Mouse (Mus musculus): ENCODE measurements around the gene Ptprr. TPM values are rescaled to one million over a fixed set of nuclear protein-coding genes. Genes with fewer than 3 reads are reported as not detected.

The Ptprr gene
- polyA plus RNA-seq, 1 experiment from 2014 or later = 14.6 TPM

DNA sequence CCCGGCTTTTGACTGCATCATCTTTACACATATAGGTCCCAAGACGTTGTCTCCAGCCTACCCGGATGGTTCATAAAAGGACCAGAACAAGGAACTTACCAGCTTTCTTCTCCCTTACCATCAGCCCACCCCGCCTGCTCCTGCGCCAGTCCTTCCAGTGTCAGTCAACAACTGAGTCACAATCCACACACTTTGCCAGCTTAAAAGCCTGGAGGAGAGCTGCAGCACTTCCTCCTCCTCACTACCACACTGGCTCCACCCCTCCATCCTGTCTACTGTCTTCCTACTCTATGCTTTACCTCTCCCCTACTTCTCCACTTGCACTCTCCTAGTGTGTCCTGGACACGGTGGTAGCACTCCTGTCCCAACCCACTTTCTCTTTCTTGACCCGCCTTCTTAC, 80.5 kb downstream of the Ptprr start:
- Histone ChIP-seq H3K27ac (ENCODE audit: low read depth, low read length) (no peak overlapping the region), H3K4me3 (ENCODE audit: low read depth, low read length) (no peak overlapping the region), H3K4me2 (ENCODE audit: low read depth) (no peak overlapping the region), H3K27me3 (ENCODE audit: control insufficient read depth, insufficient read depth, low read length) (no peaks in the 10 kb centered on the region), H3K9ac (ENCODE audit: low read length) (no peak overlapping the region), H3K4me1 (ENCODE audit: control insufficient read depth, insufficient read depth, low read length) (no peaks in the 10 kb centered on the region), H3K36me3 (ENCODE audit: control insufficient read depth, insufficient read depth, low read length) (no peaks in the 10 kb centered on the region), H3K9me3 (ENCODE audit: control insufficient read depth, low read length) (no peaks in the 10 kb centered on the region)
- DNase-seq (ENCODE audit: low spot score) = no peak
- WGBS = 89% methylated on average over 7 of the region's 7 CpGs
- ATAC-seq (ENCODE audit: insufficient read depth, low FRiP score, low TSS enrichment) = no peak

GRCm38 (mm10) chr10:116108176-116108575, 90.2 kb downstream of the Ptprr start:
- H3K4me3 ChIP-seq (ENCODE audit: low read depth, low read length) = no peak overlapping the region
- H3K27me3 ChIP-seq (ENCODE audit: control insufficient read depth, insufficient read depth, low read length) = no peaks in the 10 kb centered on the region
- no peaks in the 10 kb centered on the region for H3K4me1 ChIP-seq (ENCODE audit: control insufficient read depth, insufficient read depth, low read length)
- H3K36me3 ChIP-seq (ENCODE audit: control insufficient read depth, insufficient read depth, low read length) = no peaks in the 10 kb centered on the region
- H3K4me2 ChIP-seq (ENCODE audit: low read depth) = no peak overlapping the region
- 70% methylated on average over 4 of the region's 4 CpGs for WGBS
- no peak for DNase-seq (ENCODE audit: low spot score)
- H3K9me3 ChIP-seq (ENCODE audit: control insufficient read depth, low read length) = no peaks in the 10 kb centered on the region
- H3K9ac ChIP-seq (ENCODE audit: low read length) = no peak overlapping the region
- ATAC-seq (ENCODE audit: insufficient read depth, low FRiP score, low TSS enrichment) = no peak
- H3K27ac ChIP-seq (ENCODE audit: low read depth, low read length) = no peak overlapping the region

- H3K27me3 ChIP-seq (ENCODE audit: control insufficient read depth, insufficient read depth, low read length) = no peaks in the 10 kb centered on the region
- WGBS = 89% methylated on average over 1 of the region's 1 CpGs
- no peak overlapping the region for H3K4me3 ChIP-seq (ENCODE audit: low read depth, low read length)
- no peak for ATAC-seq (ENCODE audit: insufficient read depth, low FRiP score, low TSS enrichment)
- no peaks in the 10 kb centered on the region for H3K4me1 ChIP-seq (ENCODE audit: control insufficient read depth, insufficient read depth, low read length)
- DNase-seq (ENCODE audit: low spot score) = no peak
- no peak overlapping the region for H3K27ac ChIP-seq (ENCODE audit: low read depth, low read length)
- H3K9me3 ChIP-seq (ENCODE audit: control insufficient read depth, low read length) = no peaks in the 10 kb centered on the region
- no peaks in the 10 kb centered on the region for H3K36me3 ChIP-seq (ENCODE audit: control insufficient read depth, insufficient read depth, low read length)
- no peak overlapping the region for H3K9ac ChIP-seq (ENCODE audit: low read length)
- no peak overlapping the region for H3K4me2 ChIP-seq (ENCODE audit: low read depth)
Observed at GRCm38 (mm10) chr10:116108730-116109129, 90.7 kb downstream of the Ptprr start.

- 94% methylated on average over 11 of the region's 11 CpGs for WGBS
Observed at GRCm38 (mm10) chr10:116112868-116113267, 94.9 kb downstream of the Ptprr start.

DNA sequence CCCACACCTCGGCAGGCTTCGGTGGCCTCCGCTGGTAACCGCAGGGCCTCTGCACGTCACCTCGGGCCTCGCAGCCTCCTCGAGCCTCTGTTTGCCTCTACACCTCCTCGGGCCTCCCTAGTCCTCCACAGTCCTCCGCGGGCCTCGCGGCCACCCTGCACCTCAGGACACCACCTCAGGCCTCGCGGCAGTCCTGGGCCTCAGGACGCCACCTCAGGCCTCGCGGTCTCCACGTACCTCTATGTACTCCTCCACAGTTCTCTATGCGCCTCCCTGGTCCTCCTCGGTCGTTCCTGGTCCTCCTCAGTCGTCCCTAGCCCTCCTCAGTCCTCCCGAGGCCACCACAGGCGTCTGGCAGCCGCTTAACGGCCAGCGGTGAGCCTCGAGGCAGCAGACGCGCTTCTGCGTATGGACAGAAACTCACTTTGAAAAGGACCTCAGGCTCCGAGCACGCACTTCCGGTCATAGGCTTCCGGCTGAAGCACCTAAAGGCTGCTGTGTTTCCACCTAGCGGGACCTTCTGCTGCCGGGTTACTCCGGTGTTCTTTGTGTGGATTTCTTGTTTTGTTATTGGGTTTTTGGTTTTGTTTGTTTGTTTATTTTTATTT, 96.0 kb downstream of the Ptprr start, which contains the start of gene 4933416C03Rik:
Gene 4933416C03Rik, minus strand, starts transcription at position 51 of the 608 bp plus-strand sequence.
- no peak within 1 kb of the TSS for H3K9ac ChIP-seq (ENCODE audit: low read length)
- 94% methylated on average over 37 of the region's 39 CpGs for WGBS
- H3K4me1 ChIP-seq (ENCODE audit: control insufficient read depth, insufficient read depth, low read length) = no peaks in the 10 kb centered on the region
- no peak within 1 kb of the TSS for H3K4me2 ChIP-seq (ENCODE audit: low read depth)
- no peaks in the 10 kb centered on the region for H3K36me3 ChIP-seq (ENCODE audit: control insufficient read depth, insufficient read depth, low read length)
- ATAC-seq (ENCODE audit: insufficient read depth, low FRiP score, low TSS enrichment) (no peak), DNase-seq (ENCODE audit: low spot score) (no peak)
- no peaks in the 10 kb centered on the region for H3K9me3 ChIP-seq (ENCODE audit: control insufficient read depth, low read length)
- no peaks in the 10 kb centered on the region for H3K27me3 ChIP-seq (ENCODE audit: control insufficient read depth, insufficient read depth, low read length)
- no peak within 1 kb of the TSS for H3K27ac ChIP-seq (ENCODE audit: low read depth, low read length)
- no peak within 1 kb of the TSS for H3K4me3 ChIP-seq (ENCODE audit: low read depth, low read length)

More at GRCm38 (mm10) chr10:116112868-116113267, 94.9 kb downstream of the Ptprr start:
- H3K27me3 ChIP-seq (ENCODE audit: control insufficient read depth, insufficient read depth, low read length) = no peaks in the 10 kb centered on the region
- no peaks in the 10 kb centered on the region for H3K36me3 ChIP-seq (ENCODE audit: control insufficient read depth, insufficient read depth, low read length)
- no peak overlapping the region for H3K9ac ChIP-seq (ENCODE audit: low read length)
- DNase-seq (ENCODE audit: low spot score) (no peak), ATAC-seq (ENCODE audit: insufficient read depth, low FRiP score, low TSS enrichment) (no peak)
- H3K4me2 ChIP-seq (ENCODE audit: low read depth) = no peak overlapping the region
- H3K27ac ChIP-seq (ENCODE audit: low read depth, low read length) = no peak overlapping the region
- H3K9me3 ChIP-seq (ENCODE audit: control insufficient read depth, low read length) = no peaks in the 10 kb centered on the region
- no peak overlapping the region for H3K4me3 ChIP-seq (ENCODE audit: low read depth, low read length)
- H3K4me1 ChIP-seq (ENCODE audit: control insufficient read depth, insufficient read depth, low read length) = no peaks in the 10 kb centered on the region

DNA sequence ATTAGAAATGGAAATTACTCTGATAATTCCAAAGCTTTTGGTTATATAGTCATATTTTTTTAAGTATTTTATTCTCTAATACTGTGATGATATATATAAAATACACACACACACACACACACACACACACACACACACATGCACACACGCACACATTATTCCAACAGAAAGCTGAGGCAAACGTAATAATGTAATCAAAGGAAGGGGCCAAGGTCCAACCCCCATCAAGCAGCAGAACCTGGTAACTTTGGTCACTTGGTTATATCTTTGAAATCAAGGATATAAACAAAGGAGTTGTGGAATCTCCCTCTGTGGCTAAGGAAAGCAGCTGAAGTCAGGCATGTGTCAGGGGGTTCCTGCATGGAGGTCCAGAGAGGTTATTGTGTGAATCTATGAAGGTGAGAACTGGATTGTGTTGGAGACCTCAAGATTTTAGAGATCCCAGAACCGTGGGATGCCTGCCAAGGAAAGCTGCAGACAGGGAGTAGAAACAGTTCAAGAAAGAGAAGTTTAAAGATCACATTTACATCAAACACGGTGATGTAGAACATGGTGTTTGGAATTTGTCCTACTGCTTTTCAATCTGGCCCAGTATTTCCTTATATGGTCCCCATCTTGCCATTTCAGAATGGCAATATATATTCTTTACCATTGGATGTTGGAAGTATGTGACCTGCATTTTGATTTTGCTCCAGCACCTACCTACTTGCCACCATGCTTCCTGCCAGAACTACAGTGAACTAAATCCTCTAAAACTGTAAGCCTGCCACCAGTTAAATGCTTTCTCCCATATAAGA, 98.1 kb downstream of the Ptprr start:
- Histone ChIP-seq H3K27me3 (ENCODE audit: control insufficient read depth, insufficient read depth, low read length) (no peaks in the 10 kb centered on the region), H3K4me1 (ENCODE audit: control insufficient read depth, insufficient read depth, low read length) (no peaks in the 10 kb centered on the region), H3K4me3 (ENCODE audit: low read depth, low read length) (no peak overlapping the region), H3K9ac (ENCODE audit: low read length) (no peak overlapping the region), H3K4me2 (ENCODE audit: low read depth) (no peak overlapping the region), H3K27ac (ENCODE audit: low read depth, low read length) (no peak overlapping the region), H3K36me3 (ENCODE audit: control insufficient read depth, insufficient read depth, low read length) (no peaks in the 10 kb centered on the region), H3K9me3 (ENCODE audit: control insufficient read depth, low read length) (no peaks in the 10 kb centered on the region)
- DNase-seq (ENCODE audit: low spot score) (no peak), ATAC-seq (ENCODE audit: insufficient read depth, low FRiP score, low TSS enrichment) (no peak)
- WGBS = 79% methylated on average over 4 of the region's 4 CpGs

GRCm38 (mm10) chr10:116117060-116117459, 99.0 kb downstream of the Ptprr start:
- no peak overlapping the region for H3K4me2 ChIP-seq (ENCODE audit: low read depth)
- no peak overlapping the region for H3K9ac ChIP-seq (ENCODE audit: low read length)
- no peaks in the 10 kb centered on the region for H3K36me3 ChIP-seq (ENCODE audit: control insufficient read depth, insufficient read depth, low read length)
- no peak overlapping the region for H3K27ac ChIP-seq (ENCODE audit: low read depth, low read length)
- no peak for ATAC-seq (ENCODE audit: insufficient read depth, low FRiP score, low TSS enrichment)
- no peaks in the 10 kb centered on the region for H3K9me3 ChIP-seq (ENCODE audit: control insufficient read depth, low read length)
- DNase-seq (ENCODE audit: low spot score) = no peak
- 93% methylated on average over 8 of the region's 8 CpGs for WGBS
- H3K4me1 ChIP-seq (ENCODE audit: control insufficient read depth, insufficient read depth, low read length) = no peaks in the 10 kb centered on the region
- no peak overlapping the region for H3K4me3 ChIP-seq (ENCODE audit: low read depth, low read length)
- H3K27me3 ChIP-seq (ENCODE audit: control insufficient read depth, insufficient read depth, low read length) = no peaks in the 10 kb centered on the region

DNA sequence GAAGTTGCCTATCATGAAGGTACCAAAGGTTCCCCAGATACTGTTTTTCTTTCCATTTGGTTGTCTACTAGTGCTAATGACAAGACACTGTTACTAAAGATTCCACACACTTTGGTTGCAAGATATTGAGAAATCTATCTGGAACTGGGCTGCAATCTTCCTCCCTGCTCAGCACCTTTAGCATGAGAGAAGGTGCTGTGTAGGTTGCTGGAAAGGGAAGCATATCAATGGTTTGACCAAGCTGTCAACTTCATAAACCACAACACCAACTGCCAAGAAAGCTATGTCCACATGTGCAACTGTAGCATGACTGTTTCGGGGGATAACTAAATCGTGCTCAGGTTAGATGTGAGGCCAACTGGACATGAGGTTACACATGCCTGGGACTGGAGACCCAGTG, 103.5 kb downstream of the Ptprr start:
- 87% methylated on average over 2 of the region's 2 CpGs for WGBS
- no peak for DNase-seq (ENCODE audit: low spot score)

GRCm38 (mm10) chr10:116123808-116124207, 105.8 kb downstream of the Ptprr start:
- Histone ChIP-seq H3K27ac (ENCODE audit: low read depth, low read length) (no peak overlapping the region), H3K4me1 (ENCODE audit: control insufficient read depth, insufficient read depth, low read length) (no peaks in the 10 kb centered on the region), H3K4me2 (ENCODE audit: low read depth) (no peak overlapping the region), H3K9me3 (ENCODE audit: control insufficient read depth, low read length) (no peaks in the 10 kb centered on the region), H3K4me3 (ENCODE audit: low read depth, low read length) (no peak overlapping the region), H3K36me3 (ENCODE audit: control insufficient read depth, insufficient read depth, low read length) (no peaks in the 10 kb centered on the region), H3K27me3 (ENCODE audit: control insufficient read depth, insufficient read depth, low read length) (no peaks in the 10 kb centered on the region), H3K9ac (ENCODE audit: low read length) (no peak overlapping the region)
- ATAC-seq (ENCODE audit: insufficient read depth, low FRiP score, low TSS enrichment) (no peak), DNase-seq (ENCODE audit: low spot score) (no peak)
- WGBS = 87% methylated on average over 2 of the region's 2 CpGs

More for the DNA sequence above, 103.5 kb downstream of the Ptprr start:
- Histone ChIP-seq H3K4me2 (ENCODE audit: low read depth) (no peak overlapping the region), H3K9me3 (ENCODE audit: control insufficient read depth, low read length) (no peaks in the 10 kb centered on the region), H3K9ac (ENCODE audit: low read length) (no peak overlapping the region), H3K27me3 (ENCODE audit: control insufficient read depth, insufficient read depth, low read length) (no peaks in the 10 kb centered on the region), H3K4me3 (ENCODE audit: low read depth, low read length) (no peak overlapping the region), H3K36me3 (ENCODE audit: control insufficient read depth, insufficient read depth, low read length) (no peaks in the 10 kb centered on the region), H3K4me1 (ENCODE audit: control insufficient read depth, insufficient read depth, low read length) (no peaks in the 10 kb centered on the region), H3K27ac (ENCODE audit: low read depth, low read length) (no peak overlapping the region)
- ATAC-seq (ENCODE audit: insufficient read depth, low FRiP score, low TSS enrichment) = no peak

Data from neural tube, embryonic 11.5 days (tissue).